Mouse (Mus musculus) liver, embryonic 14.5 days (tissue): ENCODE data around the gene Ttn.

ENCODE experiments used
- CTCF ChIP-seq: IDR thresholded peaks from 2 replicates; pipeline ENCODE4 v1.5.1; 2016; ENCODE audit warnings: antibody characterized with exemption, low read depth, control low read depth
- EP300 ChIP-seq: IDR thresholded peaks from 2 replicates; pipeline ENCODE4 v1.6.1; 2016; ENCODE audit warnings: antibody characterized with exemption, low read depth

DNA sequence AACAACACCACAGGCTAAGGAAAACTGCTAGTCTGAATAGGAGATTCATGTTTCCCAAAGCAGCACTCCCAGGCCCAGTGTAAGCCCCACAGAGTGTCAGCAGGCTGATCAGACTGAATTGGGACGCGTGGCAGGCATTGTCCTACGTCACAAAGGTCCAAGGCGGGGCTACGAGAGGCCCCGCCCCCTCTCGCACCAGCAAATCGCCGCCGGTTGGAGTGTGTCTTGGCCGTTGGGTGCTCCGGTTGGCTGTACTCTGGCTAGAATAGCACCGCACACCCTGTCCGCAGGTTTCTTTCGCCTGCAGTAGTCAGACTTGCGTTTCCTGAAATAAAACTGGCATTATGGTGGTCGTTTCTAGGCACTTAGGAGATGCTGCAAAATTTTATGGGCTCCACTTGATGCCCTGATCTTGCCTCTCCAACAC is 309.4 kb downstream of the Ttn start, which contains the start of gene Fkbp7:
- no peak for TF ChIP-seq CTCF
- no peak for TF ChIP-seq EP300
